Mouse (Mus musculus): ENCODE measurements around the gene Gm20538. TPM values are rescaled to one million over a fixed set of nuclear protein-coding genes. Genes with fewer than 3 reads are reported as not detected.

Gm20538 gene
- total RNA-seq, 2 experiments from 2014 or later: not detected

DNA sequence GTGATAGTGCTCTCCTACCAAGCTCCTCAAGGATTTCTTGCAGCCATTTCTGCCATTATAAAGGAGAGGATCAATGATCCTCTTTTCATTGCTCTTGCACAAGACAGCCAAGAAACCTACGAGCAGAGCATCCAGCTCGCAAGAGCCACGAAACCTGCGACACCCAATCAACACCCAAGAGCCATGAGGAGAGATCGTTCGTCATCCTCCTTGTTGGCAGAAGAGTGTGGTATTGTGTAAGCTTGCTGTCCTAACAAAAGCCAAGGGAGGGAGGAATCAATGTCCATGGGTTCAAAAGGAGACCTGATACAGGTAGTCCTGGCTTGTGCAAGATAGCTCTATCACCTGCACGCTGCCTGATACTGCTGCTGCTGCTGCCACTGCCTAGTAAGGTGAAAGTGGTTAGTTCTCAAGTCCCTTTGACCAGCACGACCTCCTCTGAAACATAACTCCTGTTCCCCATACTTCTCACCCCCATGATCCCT lies 9.9 kb downstream of the Gm20538 start:
- intact Hi-C loops (cut with DNase I): loop anchor here (5.0 kb wide), 2 partner anchors 120 to 170 kb away; no protein-coding TSS in a partner anchor
- DNase-seq: no peak

DNA sequence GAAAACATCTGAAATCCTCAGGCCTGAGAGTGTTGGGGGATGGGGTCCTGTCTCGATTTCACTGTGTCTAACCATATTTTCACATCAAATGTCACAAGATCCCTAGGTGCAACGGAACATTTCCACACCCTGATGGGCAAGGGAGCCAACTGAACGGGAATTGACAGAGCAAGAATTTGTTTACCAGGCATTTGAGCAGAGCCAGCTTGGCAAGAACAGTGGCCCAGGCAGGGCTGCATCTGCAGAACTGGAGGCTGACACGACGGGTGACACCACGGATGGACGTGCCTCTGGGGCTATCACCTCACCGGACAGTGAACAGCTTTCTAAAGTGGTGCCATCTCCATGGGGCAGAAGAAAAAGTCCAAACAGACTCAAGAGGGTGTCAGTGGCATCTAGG lies 15.2 kb downstream of the Gm20538 start:
- DNase-seq: no peak
- intact Hi-C loops (cut with DNase I): loop anchor here (5.0 to 10.0 kb wide), 2 partner anchors 55 to 343 kb away; partner anchors contain the start of gene Pkd2l1

DNA sequence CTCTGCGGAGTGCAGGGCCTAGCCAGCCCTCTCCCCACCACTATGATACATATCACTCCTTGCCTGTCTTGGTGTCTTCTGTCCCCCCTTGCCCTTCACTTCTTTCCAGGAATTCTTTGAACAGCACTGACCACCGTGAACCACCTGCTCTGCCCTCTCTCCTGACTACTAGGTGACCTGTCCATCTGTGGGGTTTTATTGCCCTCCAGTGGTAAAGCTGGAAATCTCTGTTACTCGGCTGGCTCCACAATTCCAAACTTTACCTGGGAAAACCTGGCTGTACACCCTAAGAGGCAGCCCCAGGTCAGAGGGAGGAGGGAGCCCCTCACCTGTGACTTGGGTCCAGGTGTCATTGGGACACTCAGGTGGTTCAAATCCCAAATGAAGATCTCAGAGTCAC lies 17.3 kb downstream of the Gm20538 start:
- peak in 1 of 2 experiments; percentile 30 for DNase-seq
- intact Hi-C loops (cut with DNase I): loop anchor here (5.0 to 10.0 kb wide), 2 partner anchors 53 to 341 kb away; partner anchors contain the start of gene Pkd2l1

DNA sequence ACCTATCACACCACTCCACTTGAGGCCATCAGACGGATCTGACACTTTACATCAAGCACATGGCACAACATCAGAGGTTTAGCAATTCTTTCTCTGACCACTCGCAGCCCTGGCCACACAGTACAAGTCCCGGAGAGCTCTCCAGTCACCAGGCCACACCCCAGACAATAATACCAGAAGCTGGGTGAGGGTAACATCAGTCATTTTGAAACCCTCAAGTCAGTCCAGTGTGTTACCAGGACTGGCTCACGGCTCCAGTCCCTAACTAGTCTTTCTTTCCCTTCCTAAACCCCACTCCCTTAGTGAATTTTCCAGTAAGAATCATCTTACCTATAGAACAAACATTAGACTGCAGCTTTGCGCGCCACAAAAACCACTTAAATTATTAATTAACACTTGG lies 22.6 kb downstream of the Gm20538 start:
- DNase-seq: no peak
- intact Hi-C loops (cut with DNase I): loop anchor here (10.0 kb wide), 1 partner anchor 335 kb away; the partner anchor contains the start of gene Pkd2l1

DNA sequence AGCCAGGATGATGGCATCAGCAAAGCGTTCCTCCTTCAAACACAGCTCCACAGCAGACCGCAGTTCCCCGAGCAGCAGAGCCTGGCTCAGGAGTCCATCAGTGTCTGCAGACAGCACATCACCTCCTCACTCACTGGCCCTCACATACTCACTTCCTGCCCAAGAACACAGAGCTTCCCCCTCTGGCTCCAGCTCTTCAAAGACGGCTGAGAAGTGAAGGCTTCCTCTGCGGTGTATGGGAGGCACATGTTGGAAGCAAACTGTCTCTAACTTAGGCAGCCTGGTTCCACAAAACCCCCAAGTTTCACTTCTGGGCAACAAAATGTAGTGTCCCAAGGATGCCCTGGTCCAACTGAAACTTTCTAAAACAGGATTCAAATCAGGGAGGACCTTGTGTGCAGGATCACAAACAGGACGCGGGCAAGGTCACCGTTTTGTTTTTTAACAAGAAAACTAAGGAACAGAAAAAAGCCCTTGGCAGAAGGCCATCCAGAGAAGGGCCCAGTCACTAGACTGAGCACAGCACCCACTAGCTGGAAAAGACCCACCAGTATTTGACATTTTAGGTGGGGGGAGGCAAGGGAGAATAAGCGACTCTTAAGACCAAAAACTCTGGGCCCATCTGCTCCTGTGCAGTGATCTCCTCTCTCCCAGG lies 27.0 kb downstream of the Gm20538 start:
- no peak for DNase-seq

DNA sequence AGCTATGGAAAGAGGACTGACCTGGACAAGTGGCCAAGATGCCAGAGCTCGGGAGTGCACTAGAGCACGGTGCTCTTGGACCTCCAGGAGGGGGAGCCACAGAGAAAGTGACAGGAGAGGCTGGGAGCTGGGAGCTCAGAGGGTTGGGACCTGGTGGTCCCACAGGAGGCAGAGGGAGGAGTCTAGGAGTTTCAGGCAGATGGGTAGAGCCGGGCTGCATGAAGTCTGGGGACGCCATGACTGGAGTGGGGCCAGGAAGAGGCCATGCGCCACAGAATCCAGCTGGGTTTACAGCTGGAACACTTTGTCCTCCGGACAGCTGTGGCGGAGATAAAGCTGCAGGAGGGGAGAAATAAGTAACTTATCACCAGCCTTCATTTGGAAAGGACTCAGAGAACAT lies 33.5 kb downstream of the Gm20538 start:
- peak; percentile 79 for DNase-seq
- intact Hi-C loops (cut with DNase I): no loop called here

More for the DNA sequence above, 27.0 kb downstream of the Gm20538 start:
- intact Hi-C loops (cut with DNase I): no loop called here

DNA sequence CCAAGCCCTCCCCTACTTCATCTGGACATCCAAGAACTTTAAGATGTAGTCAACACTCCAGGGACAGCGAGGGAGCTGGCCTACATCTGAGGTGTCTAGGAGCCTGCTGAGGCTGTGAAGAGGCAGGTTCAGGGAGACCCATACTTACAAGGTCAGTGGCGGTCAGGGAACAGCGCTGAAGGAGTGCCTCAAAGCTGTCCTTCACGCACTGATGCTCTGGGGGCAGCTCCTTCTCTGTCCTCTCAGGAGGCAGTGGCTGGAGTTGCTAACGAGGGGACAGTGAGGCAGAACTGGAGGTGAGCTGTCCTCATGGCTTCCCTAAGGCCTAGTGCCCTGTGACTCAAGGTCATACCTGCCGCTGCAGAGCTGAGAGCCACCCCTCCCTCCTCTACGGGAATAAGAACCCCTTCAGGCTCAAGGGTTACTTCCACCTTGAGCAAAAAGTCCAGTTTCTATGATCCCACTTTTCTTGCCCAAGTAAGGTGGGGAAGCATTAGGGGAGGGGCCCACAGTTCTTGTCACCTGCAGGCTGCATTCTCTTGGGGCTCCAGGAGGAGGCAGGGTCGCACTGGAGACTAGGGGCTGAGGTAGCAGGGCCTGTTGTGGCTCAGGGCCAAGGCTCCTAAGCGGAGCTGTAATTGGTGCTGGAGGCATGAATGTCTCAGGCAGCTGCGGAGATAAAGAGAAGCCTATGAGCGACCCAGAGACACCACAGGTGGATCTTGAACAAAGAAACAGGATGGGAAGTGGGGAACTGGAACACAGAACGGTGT lies 34.4 kb downstream of the Gm20538 start:
- DNase-seq: peak in 1 of 2 experiments; percentile 21

DNA sequence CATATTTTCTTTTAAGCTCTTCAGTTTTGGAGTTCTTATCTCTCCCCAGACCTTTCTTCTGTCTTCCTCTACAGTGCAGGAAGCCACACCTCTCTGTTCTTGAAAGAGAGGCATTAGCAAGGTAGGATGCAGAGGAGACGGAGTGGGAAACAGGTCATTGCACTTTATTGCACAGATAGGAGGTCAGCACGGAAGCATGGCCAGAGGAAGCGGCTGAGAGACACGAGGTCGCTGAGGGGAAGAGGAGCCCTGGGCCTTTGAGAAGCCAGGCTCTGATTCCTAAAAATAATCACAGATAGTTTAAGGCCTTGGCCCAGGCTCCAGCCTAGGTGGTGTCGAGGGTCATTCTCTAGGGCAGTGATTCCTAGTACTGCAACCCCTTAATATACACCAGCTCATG lies 36.9 kb downstream of the Gm20538 start:
- intact Hi-C loops (cut with DNase I): no loop called here
- DNase-seq: no peak

More for the DNA sequence above, 34.4 kb downstream of the Gm20538 start:
- intact Hi-C loops (cut with DNase I): no loop called here

DNA sequence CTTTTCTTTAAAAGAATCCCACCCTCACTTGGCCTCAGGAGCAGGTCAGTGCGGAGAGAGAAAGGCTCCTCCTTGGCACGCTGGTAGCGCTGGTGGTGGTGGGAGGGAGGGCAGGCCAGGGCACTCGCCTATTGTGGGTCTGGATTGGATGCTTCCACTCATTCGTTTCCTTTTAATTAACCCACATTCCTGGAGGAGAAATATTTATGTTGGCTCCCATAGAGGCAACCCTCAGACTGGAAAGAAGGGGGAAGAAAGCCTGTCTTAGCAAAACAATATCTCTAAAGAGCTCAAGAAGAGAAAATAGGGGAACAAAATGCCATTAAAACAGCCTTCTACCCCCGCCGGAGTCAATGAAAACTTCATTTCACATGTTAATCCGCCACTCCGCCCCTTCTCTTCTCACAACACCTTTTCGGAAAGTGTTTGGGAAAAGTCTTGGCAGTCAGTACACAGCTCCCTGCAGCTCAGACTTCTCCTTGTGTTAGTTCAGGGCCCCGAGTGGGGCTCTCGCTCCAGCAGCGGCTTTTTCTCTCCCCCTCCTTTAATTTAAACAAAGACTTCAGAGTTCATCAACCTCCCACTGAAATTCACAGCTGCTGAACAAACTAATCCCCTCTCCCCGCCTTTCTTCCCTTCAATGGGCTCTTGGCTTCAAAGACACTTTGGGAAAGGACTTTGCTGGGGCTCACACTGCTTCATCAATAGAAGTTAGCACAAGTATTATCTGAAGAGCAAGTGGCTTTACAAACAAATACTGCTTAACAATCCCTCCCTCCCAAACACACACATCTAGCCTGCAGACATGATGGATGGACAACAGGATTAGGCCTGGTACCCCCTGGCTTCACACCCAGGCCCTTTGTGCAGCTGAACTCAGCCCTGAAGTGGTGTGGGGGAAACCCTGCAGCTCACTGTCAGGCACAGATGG lies 37.8 kb downstream of the Gm20538 start:
- no peak for DNase-seq
- intact Hi-C loops (cut with DNase I): no loop called here

DNA sequence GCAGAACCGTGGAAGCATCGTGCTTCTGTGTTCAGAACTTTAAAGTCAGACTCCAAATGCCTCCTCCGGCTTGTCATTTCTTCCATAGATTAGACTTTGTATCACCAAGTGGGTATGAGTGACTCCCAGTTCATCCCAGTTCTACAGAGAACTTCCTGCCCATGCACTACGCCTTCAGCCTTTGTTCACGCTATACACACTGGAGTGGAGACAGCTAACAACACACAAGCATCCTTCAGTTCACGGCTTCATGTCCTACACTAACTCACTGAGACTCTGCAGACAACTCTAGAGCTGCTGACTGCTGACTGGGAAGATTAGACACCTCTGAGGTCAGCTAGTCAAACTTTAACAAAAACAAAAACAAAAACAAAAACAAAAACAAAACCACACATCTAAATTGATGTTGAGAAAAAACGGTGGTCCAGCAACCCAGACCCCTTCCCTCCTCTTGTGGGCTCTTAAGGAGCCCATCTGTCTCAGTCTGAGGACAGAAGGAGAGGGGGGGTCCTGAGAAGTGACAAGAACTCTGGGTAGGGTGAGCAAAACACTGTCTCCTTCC lies 38.6 kb downstream of the Gm20538 start:
- DNase-seq: no peak
- intact Hi-C loops (cut with DNase I): no loop called here

DNA sequence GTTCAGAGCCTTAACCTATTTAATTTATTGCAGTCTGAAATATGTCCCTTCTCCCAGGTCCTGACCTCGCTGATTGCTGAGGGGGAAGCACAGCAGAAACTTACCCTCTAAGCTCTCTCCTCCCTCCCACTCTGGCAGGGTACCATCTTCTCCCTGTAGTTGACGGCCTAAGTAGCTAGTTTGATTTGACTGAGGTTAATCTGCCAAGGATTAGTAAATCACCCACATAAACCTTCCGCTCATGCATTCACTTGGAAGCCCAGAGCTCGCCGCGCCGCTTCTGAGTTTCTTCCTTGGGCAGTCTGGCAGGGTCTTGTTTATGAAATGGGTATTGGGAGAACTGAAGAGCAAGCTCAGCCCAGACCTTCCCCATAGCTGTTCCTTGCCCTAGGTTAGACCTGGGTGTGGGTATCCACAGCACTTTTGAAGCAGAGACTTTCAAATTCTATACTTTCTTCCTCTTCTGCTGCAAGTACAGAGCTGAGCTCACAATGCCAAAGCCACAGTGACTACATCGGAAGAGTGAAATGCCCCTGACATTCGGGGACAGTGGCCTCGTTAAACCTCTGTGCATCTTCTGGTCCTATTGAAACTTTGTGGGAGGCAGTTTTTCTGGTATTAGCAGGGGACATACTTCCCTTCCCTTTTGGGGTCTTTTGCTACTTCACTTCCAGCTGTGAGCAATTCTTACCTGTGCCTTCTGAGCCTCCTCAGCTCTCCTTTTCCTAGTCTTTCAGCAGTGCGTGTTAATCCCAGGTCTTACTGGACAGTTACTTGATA lies 39.4 kb downstream of the Gm20538 start:
- no peak for DNase-seq
- intact Hi-C loops (cut with DNase I): no loop called here

DNA sequence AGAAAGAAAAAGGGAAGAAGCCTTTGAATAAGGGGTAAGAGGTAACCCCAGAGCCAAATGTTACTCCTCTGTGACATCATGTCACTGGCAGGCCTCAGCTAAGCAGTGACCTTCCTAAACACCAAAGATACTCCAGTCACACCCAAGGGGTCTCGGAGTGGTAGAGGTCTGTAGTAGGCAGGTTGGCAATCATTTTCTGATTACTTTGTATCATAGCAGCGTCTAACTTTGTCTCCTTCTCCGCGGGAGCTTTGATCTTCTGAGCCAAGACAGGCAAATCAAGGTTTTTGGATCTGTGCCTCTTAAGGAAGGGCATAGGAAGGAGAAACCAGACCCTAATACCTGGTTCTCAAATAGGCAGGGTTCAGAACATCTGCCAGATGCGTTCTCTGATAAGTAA lies 40.0 kb downstream of the Gm20538 start:
- intact Hi-C loops (cut with DNase I): no loop called here
- DNase-seq: no peak

DNA sequence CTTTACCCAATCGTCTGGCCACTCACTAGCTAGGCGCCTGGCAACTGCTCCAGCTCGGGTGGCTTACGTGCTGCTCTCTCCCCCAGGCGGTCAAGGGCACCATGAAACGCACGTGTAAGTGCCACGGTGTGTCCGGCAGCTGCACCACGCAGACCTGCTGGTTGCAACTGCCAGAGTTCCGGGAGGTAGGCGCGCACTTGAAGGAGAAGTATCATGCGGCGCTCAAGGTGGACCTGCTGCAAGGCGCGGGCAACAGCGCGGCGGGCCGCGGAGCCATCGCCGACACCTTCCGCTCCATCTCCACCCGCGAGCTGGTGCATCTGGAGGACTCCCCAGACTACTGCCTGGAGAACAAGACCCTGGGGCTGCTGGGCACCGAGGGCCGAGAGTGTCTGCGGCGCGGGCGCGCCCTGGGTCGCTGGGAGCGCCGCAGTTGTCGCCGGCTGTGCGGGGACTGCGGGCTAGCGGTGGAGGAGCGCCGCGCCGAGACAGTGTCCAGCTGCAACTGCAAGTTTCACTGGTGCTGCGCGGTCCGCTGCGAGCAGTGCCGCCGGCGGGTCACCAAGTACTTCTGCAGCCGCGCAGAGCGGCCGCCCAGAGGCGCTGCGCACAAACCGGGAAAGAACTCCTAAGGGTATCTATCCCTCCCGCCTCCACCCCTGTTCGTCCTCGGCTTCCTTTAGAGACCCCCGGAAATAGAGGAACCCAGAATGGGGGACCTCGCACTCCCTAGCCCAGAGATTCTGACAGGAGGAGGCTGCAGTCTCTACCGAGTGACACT lies 41.0 kb downstream of the Gm20538 start:
- intact Hi-C loops (cut with DNase I): no loop called here
- DNase-seq: peak; percentile 34 to 50

DNA sequence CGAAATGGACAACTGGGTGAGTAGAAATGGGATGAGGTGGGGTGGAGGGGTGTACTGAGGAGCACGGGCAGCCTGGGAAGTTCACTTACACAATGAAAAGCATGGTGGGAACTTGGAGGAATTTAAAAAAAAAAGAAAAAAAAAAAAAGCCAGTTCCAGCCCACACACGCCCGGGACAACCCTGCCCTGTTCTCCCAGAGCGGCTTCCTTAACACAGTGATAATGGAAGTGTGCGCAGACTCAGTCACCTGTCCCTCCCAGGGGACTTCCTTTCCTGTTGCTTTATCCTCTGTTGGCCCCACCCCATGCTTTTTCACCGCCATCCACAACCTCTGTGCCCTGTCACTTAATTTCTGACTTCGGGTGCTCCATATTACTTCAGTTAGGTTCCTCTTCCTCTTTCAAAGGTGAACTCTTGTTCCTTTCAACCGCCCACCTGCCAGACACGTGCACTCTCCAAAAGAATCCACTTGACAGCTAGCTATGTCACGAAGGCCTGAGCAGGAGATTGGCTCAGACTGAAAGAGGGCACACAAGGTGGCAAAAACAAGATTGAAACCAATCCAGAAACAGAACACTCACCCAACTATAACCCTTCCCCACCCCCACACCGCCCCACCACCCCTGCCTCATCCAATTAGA lies 42.0 kb downstream of the Gm20538 start:
- intact Hi-C loops (cut with DNase I): no loop called here

DNA sequence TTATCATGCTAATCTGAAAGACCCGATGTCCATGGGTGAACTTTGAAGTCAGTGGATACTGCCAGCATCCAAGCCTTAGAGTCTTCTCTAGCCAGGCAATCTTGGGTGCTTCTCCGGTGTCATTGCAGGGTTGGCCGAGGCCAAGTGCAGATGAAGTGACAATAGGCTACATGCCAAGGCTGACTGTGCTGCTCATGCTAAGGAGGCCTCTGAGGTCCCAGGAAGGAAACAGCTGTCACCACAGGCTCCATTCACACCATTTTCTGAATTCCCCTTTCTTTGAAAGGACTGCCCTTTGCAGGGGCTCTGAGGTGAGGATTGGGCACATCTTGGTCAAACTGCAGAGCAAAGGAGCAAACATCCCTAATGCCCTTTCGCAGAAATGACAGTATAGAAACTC lies 49.9 kb downstream of the Gm20538 start:
- intact Hi-C loops (cut with DNase I): no loop called here
- no peak for DNase-seq

More for the DNA sequence above, 42.0 kb downstream of the Gm20538 start:
- no peak for DNase-seq

DNA sequence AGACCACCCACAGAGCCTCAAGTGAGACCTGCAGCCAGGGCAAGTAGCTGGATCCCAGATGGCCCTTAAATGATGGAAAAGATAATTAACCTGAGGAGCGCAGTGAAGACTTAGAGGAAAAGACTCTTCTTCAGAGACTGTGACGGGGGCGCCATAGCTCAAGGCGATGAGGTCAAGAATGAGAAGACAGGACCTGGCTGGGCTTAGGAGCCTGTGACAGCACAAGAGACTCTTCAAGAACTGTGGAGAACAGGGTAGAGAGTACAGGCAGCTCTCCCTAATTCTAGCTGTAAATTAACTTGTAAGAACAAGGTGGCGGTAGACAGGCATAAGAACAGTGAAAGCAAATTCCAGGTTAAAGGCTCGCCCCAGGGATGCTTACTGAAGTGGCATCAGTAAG lies 50.7 kb downstream of the Gm20538 start:
- intact Hi-C loops (cut with DNase I): no loop called here
- DNase-seq: no peak

DNA sequence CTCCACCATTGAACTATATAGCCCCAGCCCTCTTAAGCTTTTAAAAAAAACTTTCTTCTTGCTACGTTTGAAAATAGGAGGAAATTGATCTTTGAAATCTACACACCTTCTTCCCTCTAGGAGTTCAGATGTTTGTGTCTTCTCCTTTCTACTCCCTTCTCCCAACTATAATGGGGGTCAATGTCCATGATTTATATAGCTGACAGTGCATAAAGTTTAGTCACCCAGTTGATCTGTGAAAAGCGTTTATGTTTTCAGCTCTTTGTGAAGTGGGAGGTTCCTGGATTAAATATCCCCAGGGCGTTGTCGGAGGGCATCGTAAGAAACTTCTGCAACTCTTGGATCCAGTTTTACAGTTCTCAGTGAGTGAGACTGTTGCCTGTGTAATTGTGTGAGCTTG lies 52.4 kb downstream of the Gm20538 start:
- intact Hi-C loops (cut with DNase I): no loop called here

DNA sequence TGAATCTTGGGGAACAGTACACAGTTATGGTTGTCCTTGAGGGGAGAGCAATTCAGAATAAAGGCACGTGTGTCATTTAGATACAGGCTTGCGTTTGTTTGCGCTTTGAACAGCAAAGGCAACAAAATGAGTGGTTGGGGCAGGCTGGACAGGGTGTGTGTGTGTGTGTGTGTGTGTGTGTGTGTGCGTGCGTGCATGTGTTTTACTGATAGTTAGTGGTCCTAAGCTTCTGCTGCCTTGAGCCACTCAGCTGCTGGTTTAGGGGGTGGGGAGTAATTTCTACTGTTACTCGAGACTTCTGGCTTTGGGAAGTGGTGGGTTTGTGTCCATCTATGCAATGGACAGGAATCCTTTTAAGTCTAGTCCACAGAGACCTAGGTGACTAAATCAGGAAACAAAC lies 53.7 kb downstream of the Gm20538 start:
- no peak for DNase-seq
- intact Hi-C loops (cut with DNase I): no loop called here

More for the DNA sequence above, 52.4 kb downstream of the Gm20538 start:
- no peak for DNase-seq

All from heart, postnatal 14 days (tissue).